Mouse (Mus musculus) Patski (cell line): ENCODE data around the gene 4932438A13Rik. TPM values are rescaled to one million over a fixed set of nuclear protein-coding genes. Genes with fewer than 3 reads are reported as not detected.

Source experiments
- ATAC-seq: fragments of 100-300 bp; one replicate; pipeline ENCODE4 v1.8.0; 2021
- CTCF ChIA-PET: fragments of 350-600 bp; sonication (Branson Sonifier 250); formaldehyde crosslinking; loops from one replicate; lab custom pipeline; 2022; ENCODE audit warnings: inconsistent platforms; lab: Charles Lee
- POLR2A ChIA-PET: fragments of 350-600 bp; sonication (Branson Sonifier 250); formaldehyde crosslinking; loops from one replicate; lab custom pipeline; 2022; ENCODE audit warnings: antibody characterized with exemption, inconsistent platforms; lab: Charles Lee
- DNase-seq: peaks from one replicate; pipeline ENCODE4 v3.0.0-alpha.2; 2011; ENCODE audit warnings: low read depth, low spot score
- H3K27me3 ChIP-seq: fragments of 371-371 bp; one replicate; pipeline ENCODE4 v1.5.1; 2021
- CTCF ChIP-seq: fragments of 100-300 bp; IDR thresholded peaks from one replicate; pipeline ENCODE4 v1.5.1; 2021
- in situ Hi-C: fragments of 300-500 bp; cut with MboI; formaldehyde crosslinking; loops from 3 replicates; pipeline ENCODE4 v1.11.1; 2018; ENCODE audit warnings: low pct_unique_long_range_greater_than_20kb, mixed read lengths
- polyA plus RNA-seq: library from polyadenylated mRNA; unstranded; gene quantifications from one replicate; pipeline ENCODE4 v1.2.3, GENCODE M21; 2021

Gene 4932438A13Rik
- polyA plus RNA-seq, 1 experiment from 2014 or later = 37.7 TPM

DNA sequence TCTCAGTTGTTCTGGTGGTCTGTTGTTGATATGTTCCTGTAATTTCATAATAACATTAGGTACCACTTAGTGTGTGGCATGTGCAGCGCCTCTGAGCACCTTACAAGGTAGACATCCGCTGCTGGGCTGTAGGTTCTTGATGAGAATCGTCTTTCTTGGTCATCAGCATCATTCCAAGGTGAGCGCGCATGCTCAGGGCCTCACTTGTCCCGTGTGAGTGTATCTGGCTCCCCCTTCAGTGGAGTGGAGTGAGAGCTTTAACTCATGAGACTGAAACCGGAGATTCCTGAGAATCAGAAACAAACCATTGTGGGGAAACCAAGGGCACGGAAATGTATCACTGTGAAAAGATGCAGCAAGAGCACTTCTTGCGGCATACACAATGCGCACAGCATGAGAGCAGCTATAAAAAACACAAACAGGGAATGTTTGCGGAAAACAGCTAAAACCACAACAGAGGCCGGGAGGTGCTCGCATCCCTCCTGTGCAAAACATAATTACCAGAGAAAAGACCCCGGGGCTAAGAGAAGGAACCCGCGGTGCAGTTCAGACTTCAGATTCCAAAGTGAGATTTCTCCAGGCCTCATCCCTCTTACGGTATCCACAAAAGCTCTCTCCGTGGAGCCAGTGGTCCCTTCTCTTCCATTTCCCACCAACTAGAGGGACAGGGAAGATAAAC lies 27.2 kb upstream of the 4932438A13Rik start:
- ChIA-PET POLR2A (no interaction called here), CTCF (interaction anchor here (1.3 kb wide), 1 partner anchor 8 kb away, joined by 3 read pairs; no protein-coding TSS in a partner anchor)
- ATAC-seq (no peak), DNase-seq (no peak)
- in situ Hi-C loops = no loop called here
- peaks cover 13% of the 10 kb centered on the region for H3K27me3 ChIP-seq
- no peak for TF ChIP-seq CTCF

DNA sequence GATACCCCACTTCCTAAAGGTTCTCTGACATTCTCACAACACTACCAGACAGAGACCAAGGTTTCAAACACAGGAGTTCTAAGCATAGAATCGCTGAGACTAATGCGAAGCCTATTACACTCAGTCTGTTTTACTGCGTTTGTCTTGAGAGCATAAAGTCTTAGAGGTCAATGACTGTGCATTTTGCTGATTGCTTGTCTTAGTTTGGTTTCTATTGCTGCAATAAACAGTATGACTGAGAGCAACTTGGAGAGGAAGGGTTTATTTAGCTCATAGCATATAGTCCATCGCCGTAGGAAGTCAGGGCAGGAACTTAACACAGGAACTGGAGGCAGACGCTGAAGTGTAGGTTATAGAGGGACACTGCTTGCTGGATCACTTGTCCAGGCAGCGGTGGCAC lies 26.1 kb upstream of the 4932438A13Rik start:
- TF ChIP-seq CTCF = no peak
- DNase-seq (no peak), ATAC-seq (no peak)
- in situ Hi-C loops = no loop called here
- H3K27me3 ChIP-seq = peaks cover 13% of the 10 kb centered on the region
- CTCF ChIA-PET = interaction anchor here (1.3 kb wide), 1 partner anchor 17 kb away, joined by 3 read pairs; no protein-coding TSS in a partner anchor
- POLR2A ChIA-PET = no interaction called here

GRCm38 (mm10) chr3:36840650-36841555 lies 22.0 kb upstream of the 4932438A13Rik start:
- ChIA-PET CTCF (interaction anchor here (0.6 to 2.1 kb wide), 8 partner anchors 9 to 363 kb away, joined by 3 to 11 read pairs (median 4); no protein-coding TSS in a partner anchor), POLR2A (no interaction called here)
- H3K27me3 ChIP-seq = peaks cover 3% of the 10 kb centered on the region
- ATAC-seq = peak; percentile 99
- peak; percentile 96 for TF ChIP-seq CTCF
- in situ Hi-C loops = loop anchor here (5.0 kb wide), 1 partner anchor 361 kb away; no protein-coding TSS in a partner anchor
- DNase-seq = no peak

- DNase-seq = no peak
- in situ Hi-C loops = loop anchor here (25.0 kb wide), 1 partner anchor 558 kb away; the partner anchor contains the start of genes Nudt6 and Spata5
- no peak for ATAC-seq
- ChIA-PET POLR2A (no interaction called here), CTCF (interaction anchor here (1.1 kb wide), 1 partner anchor 9 kb away, joined by 3 read pairs; no protein-coding TSS in a partner anchor)
- no peak for TF ChIP-seq CTCF
- H3K27me3 ChIP-seq = peaks cover 25% of the 10 kb centered on the region
Observed at GRCm38 (mm10) chr3:36853733-36854440, 9.0 kb upstream of the 4932438A13Rik start.

DNA sequence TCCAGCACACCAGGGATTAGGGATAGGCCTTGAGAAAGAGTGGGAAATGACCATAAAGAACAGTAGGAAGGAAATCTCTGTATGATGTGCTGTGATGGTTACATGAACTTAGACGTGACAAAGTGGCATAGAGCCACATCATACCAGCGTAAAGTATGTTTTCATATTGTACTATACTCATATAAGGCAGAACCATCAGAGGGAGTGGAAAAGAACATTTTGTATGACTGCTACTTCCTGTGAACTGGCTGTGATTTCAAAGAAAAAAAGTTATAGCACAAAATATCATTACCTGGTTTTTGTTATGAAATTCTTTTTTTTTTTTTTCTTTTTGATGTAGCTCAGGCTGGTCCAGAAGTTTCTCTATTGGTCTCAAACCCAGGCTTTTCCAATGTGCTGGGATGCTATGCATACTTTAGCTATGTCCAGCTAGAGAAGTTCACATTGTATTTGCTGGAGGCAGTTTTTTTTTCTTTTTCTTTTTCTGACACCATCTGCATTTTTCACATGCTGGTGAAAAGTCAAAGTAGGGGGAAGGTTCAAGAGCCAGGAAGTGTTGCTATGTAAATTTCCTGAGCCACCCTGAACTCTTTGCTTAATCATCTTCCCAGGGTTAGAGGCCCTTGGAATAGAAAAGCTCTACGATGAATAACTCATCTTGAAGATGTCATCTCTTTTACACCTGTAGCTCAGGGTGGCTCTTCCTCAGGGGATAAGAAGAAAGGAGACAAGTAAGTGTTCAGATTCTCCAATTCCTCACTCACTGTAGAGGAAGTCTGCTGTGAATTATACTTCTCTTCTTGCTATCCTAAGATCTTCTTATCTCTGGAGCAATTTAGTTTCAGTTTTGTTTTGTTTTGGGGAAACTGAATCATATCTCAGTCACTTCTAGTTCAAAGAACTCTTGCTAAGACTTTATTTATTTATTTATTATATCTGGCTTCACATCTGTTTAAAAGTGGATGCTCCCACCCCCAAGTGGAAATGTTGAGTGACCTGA lies 1.2 kb upstream of the 4932438A13Rik start:
- POLR2A ChIA-PET = no interaction called here
- CTCF ChIA-PET = interaction anchor here (0.9 to 2.2 kb wide), 2 partner anchors 18 to 21 kb away, joined by 3 to 7 read pairs; no protein-coding TSS in a partner anchor
- no peak for TF ChIP-seq CTCF
- in situ Hi-C loops = loop anchor here (25.0 kb wide), 1 partner anchor 551 kb away; the partner anchor contains the start of genes Nudt6 and Spata5
- no peak for DNase-seq
- H3K27me3 ChIP-seq = peaks cover 11% of the 10 kb centered on the region
- no peak for ATAC-seq

GRCm38 (mm10) chr3:36863427-36863826 lies 523 bp downstream of the 4932438A13Rik start:
- no peak for DNase-seq
- in situ Hi-C loops = loop anchor here (25.0 kb wide), 1 partner anchor 549 kb away; the partner anchor contains the start of genes Nudt6 and Spata5
- TF ChIP-seq CTCF = no peak
- no peaks in the 10 kb centered on the region for H3K27me3 ChIP-seq
- peak; percentile 27 for ATAC-seq
- CTCF ChIA-PET = no interaction called here
- POLR2A ChIA-PET = no interaction called here

- TF ChIP-seq CTCF = no peak
- H3K27me3 ChIP-seq = no peaks in the 10 kb centered on the region
- CTCF ChIA-PET = no interaction called here
- POLR2A ChIA-PET = no interaction called here
- ATAC-seq = no peak
- no peak for DNase-seq
- in situ Hi-C loops = loop anchor here (25.0 kb wide), 1 partner anchor 548 kb away; the partner anchor contains the start of genes Nudt6 and Spata5
Observed at GRCm38 (mm10) chr3:36863881-36864280, 977 bp downstream of the 4932438A13Rik start.

DNA sequence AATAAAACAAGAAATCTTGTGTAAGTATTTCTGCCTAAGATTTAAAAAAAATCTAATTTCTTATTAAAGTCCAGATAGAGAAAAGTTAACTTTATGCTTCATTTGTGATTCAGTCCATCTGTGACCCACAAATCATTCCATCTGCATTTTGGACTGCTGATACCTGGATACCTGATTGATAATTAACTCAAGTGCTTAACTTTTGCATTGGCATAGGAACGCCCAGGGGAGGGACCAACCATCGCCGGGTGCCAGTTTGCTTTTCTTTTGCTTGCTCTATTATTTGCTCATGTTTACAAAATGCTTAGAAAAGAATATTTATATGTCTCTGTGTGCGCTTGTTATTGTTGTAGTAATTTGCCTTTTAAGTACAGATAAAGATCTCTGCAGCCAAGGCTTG lies 1.6 kb downstream of the 4932438A13Rik start:
- no peaks in the 10 kb centered on the region for H3K27me3 ChIP-seq
- TF ChIP-seq CTCF = no peak
- in situ Hi-C loops = loop anchor here (25.0 kb wide), 1 partner anchor 548 kb away; the partner anchor contains the start of genes Nudt6 and Spata5
- CTCF ChIA-PET = no interaction called here
- DNase-seq = no peak
- POLR2A ChIA-PET = no interaction called here
- no peak for ATAC-seq

DNA sequence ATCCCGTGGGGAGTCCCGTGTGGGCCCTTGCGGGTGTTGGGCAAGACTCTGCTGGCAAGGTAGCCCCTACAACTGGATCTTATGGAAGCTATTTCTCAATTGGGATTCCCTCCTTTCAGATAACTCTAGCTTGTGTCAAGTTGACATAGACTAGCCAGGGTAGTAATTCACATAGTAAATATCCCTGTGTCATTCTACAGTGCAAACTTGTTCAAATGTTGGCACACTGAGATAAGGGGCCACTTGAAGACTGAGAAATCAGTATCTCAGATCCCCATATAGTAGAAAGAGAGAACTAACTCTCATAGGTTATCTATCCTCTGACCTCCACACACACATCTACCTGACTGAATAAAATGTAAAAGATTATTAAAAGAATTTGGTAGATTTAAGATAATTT lies 42.5 kb downstream of the 4932438A13Rik start:
- no peak for TF ChIP-seq CTCF
- in situ Hi-C loops = no loop called here
- H3K27me3 ChIP-seq = no peaks in the 10 kb centered on the region
- DNase-seq (no peak), ATAC-seq (no peak)
- ChIA-PET CTCF (interaction anchor here (1.1 to 2.4 kb wide), 2 partner anchors 8 to 14 kb away, joined by 4 to 8 read pairs; no protein-coding TSS in a partner anchor), POLR2A (no interaction called here)
